Mouse (Mus musculus): ENCODE measurements around the gene Tbcc.

GRCm38 (mm10) chr17:46845262-46845661, 45.2 kb upstream of the Tbcc start:
- TF ChIP-seq EP300 (IDR thresholded peaks at IDR 0.05; ENCODE audit: low read depth in 1 of 2, low read length in 2 of 2) (no peak), CTCF (IDR thresholded peaks at IDR 0.05 in 2 of 3, conservative IDR thresholded peaks at IDR 0.05 in 1 of 3; ENCODE audit: control insufficient read depth in 1 of 3, insufficient read depth in 1 of 3, low read depth in 2 of 3, low read length in 3 of 3, poor library complexity in 1 of 3, severe bottlenecking in 1 of 3) (no peak), NRF1 (IDR thresholded peaks at IDR 0.05; ENCODE audit: insufficient read depth, low read depth, low read length, poor library complexity, severe bottlenecking) (no peak), CHD1 (IDR thresholded peaks at IDR 0.05; ENCODE audit: low read depth, low read length) (no peak), TCF12 (IDR thresholded peaks at IDR 0.05; ENCODE audit: low read depth, low read length) (no peak), POLR2A (IDR thresholded peaks at IDR 0.05; ENCODE audit: control insufficient read depth in 1 of 2, insufficient read depth in 1 of 2, low read depth in 1 of 2, low read length in 2 of 2, poor library complexity in 1 of 2) (no peak), GABPA (IDR thresholded peaks at IDR 0.05; ENCODE audit: low read depth, low read length) (no peak)

All from MEL (cell line).